Mouse (Mus musculus) intestine, embryonic 14.5 days (tissue): ENCODE measurements around the gene Mpp3. TPM values are rescaled to one million over a fixed set of nuclear protein-coding genes. Genes with fewer than 3 reads are reported as not detected.

ENCODE experiments used
- ATAC-seq: fragments of 200-750 bp; cut with Nextera tagmentation; replicated peaks from 2 replicates; pipeline ENCODE4 v1.8.0; 2017; ENCODE audit warnings: low read depth, moderate number of reproducible peaks, moderate TSS enrichment, moderate library complexity; ENCODE audit not compliant: low FRiP score, low TSS enrichment
- DNase-seq: peaks from one replicate; pipeline ENCODE4 v3.0.0-alpha.2; 2018; ENCODE audit warnings: low spot score
- H3K27ac ChIP-seq: fragments of 300-500 bp; sonication (generic); 2 replicates; pipeline ENCODE4 v1.5.1; 2014; ENCODE audit warnings: low read depth, mild to moderate bottlenecking, control low read depth
- H3K27me3 ChIP-seq: fragments of 300-500 bp; sonication (generic); replicated peaks from 2 replicates; pipeline ENCODE4 v1.6.1; 2014; ENCODE audit warnings: low read length, control low read depth; ENCODE audit not compliant: control insufficient read depth, insufficient read depth
- H3K36me3 ChIP-seq: fragments of 300-500 bp; sonication (generic); 2 replicates; pipeline ENCODE4 v1.6.1; 2014; ENCODE audit warnings: low read length, control low read depth; ENCODE audit not compliant: control insufficient read depth, insufficient read depth
- H3K4me1 ChIP-seq: fragments of 300-500 bp; sonication (generic); replicated peaks from 2 replicates; pipeline ENCODE4 v1.6.1; 2014; ENCODE audit warnings: low read length, control low read depth, mixed read lengths; ENCODE audit not compliant: control insufficient read depth, insufficient read depth
- H3K4me2 ChIP-seq: fragments of 300-500 bp; sonication (generic); 2 replicates; pipeline ENCODE4 v1.6.1; 2014; ENCODE audit warnings: low read length
- H3K4me3 ChIP-seq: fragments of 300-500 bp; sonication (generic); 2 replicates; pipeline ENCODE4 v1.5.1; 2014; ENCODE audit warnings: low read depth, low read length, control low read depth, mixed read lengths
- H3K9ac ChIP-seq: fragments of 300-500 bp; sonication (generic); 2 replicates; pipeline ENCODE4 v1.6.1; 2014; ENCODE audit warnings: mild to moderate bottlenecking, low read length
- H3K9me3 ChIP-seq: fragments of 300-500 bp; sonication (generic); 2 replicates; pipeline ENCODE4 v1.6.1; 2016; ENCODE audit warnings: low read length, control low read depth; ENCODE audit not compliant: control insufficient read depth
- WGBS: fragments of 180-500 bp; shearing (Covaris S2); extraction: QIAGEN DNeasy Blood & Tissue Kit; methylation state at CpG from one replicate; pipeline ENCODE4 v1.1.7; 2014; 5-methylcytosine and 5-hydroxymethylcytosine counted together
- polyA plus RNA-seq: library from polyadenylated mRNA; unstranded; fragments of >200 nt; fragmentation: Nextera tagmentation; extraction: Ambion mirVana; gene quantifications from 2 replicates; pipeline ENCODE4 v1.2.1, GENCODE M21; 2014

The Mpp3 gene
- polyA plus RNA-seq, 1 experiment from 2014 or later = 11.0 TPM

DNA sequence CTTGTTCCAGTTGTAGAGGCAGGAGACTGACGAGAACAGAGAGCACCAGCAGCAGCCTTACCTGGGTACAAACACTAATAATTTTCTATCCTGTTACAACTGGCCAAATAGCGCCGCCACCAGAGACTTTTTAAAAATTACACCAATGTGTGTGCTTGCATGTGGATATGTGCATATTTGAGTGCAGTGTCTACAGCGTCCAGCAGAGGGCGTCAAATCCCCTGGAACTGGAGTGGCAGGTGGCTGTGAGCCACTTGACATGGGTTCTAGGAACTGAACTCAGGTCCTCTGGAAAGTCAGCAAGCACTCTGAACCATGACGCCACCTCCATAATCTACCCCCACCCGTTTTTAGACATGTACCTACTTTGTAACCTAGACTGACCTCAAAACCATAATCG, 24.0 kb downstream of the Mpp3 start:
- no peak for DNase-seq
- H3K9me3 ChIP-seq = 0 out of 2 replicates have a peak, but pooled peaks cover 3% of the 10 kb centered on the region
- no peak overlapping the region for H3K4me3 ChIP-seq
- no peak overlapping the region for H3K4me2 ChIP-seq
- no peaks in the 10 kb centered on the region for H3K27me3 ChIP-seq
- no peak for ATAC-seq
- H3K36me3 ChIP-seq = peaks cover 32% of the 10 kb centered on the region
- no peaks in the 10 kb centered on the region for H3K4me1 ChIP-seq
- no peak overlapping the region for H3K9ac ChIP-seq
- H3K27ac ChIP-seq = no peak overlapping the region
- WGBS = 91% methylated on average over 8 of the region's 8 CpGs

DNA sequence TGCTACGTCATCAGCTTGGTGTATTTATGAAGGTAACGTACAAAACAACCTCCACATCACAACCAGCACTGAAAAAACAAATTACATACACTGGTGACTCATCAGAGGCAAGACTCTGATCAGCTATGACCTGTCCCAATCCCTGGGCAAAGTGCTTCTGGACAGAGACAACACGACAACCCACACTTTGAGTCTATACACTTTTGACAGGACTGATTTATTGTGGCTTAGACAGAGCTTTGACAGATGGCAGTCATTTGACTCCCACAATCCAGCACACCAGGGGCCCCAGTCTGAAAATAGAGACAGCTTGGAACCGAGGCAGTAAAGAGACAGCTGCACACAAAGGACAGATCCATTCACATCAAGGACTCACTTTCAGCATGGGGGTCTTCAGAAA, 28.8 kb downstream of the Mpp3 start:
- H3K9ac ChIP-seq = no peak overlapping the region
- WGBS = 60% methylated on average over 4 of the region's 4 CpGs
- no peak for DNase-seq
- H3K9me3 ChIP-seq = 0 out of 2 replicates have a peak, but pooled peaks cover 2% of the 10 kb centered on the region
- no peak for ATAC-seq
- no peak overlapping the region for H3K27ac ChIP-seq
- H3K27me3 ChIP-seq = no peaks in the 10 kb centered on the region
- H3K4me2 ChIP-seq = no peak overlapping the region
- no peak overlapping the region for H3K4me3 ChIP-seq
- H3K36me3 ChIP-seq = peaks cover 12% of the 10 kb centered on the region
- no peaks in the 10 kb centered on the region for H3K4me1 ChIP-seq

DNA sequence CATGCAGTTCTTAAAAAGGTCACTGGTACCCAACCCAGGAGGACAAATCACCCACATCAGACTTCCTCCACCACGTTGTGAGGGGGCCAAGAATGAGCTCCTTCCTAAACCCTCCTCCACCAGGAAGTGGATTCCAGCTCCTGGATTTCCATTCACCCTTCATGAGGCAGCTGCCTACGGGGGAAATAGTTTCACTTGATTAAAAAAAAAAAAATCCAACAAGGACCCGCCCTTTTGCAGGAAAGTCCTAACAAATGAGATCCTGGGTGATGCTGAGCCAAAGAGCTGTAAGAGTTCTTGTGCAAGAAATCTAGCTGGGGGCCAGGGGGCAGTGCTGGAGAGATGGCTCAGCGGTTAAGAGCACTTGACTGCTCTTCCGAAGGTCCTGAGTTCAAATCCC, 30.0 kb downstream of the Mpp3 start:
- Histone ChIP-seq H3K27me3 (no peaks in the 10 kb centered on the region), H3K27ac (no peak overlapping the region), H3K36me3 (peaks cover 7% of the 10 kb centered on the region; the same call in 1 of the 2 replicates), H3K4me1 (no peaks in the 10 kb centered on the region), H3K9ac (no peak overlapping the region), H3K4me2 (no peak overlapping the region), H3K9me3 (no peaks in the 10 kb centered on the region), H3K4me3 (no peak overlapping the region)
- WGBS = 51% methylated on average over 5 of the region's 5 CpGs
- DNase-seq = no peak
- no peak for ATAC-seq

DNA sequence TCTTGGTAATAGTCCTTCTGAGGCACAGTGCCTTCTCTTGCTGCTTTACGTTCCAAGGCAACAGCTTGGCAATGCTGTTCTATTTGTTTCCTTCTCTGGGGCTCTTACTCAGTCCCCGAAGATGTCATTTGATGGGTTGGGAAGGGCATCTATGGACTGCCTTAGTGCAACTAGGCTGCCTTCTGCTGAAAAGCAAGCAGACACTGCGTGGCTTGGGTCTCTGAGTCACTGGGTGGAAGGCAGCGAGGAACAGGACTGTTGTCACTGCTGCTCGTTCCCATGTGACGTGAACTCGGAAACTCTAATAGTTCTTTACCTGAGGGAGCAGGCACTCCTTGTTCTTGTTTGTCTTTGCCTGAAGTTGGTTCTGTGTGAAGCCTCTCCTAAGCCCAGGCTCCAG, 32.3 kb downstream of the Mpp3 start:
- DNase-seq (no peak), ATAC-seq (no peak)
- Histone ChIP-seq H3K9me3 (no peaks in the 10 kb centered on the region), H3K9ac (no peak overlapping the region), H3K4me1 (no peaks in the 10 kb centered on the region), H3K36me3 (peaks cover 4% of the 10 kb centered on the region; the same call in 1 of the 2 replicates), H3K4me2 (no peak overlapping the region), H3K4me3 (no peak overlapping the region), H3K27ac (no peak overlapping the region), H3K27me3 (no peaks in the 10 kb centered on the region)
- WGBS = 90% methylated on average over 7 of the region's 7 CpGs

DNA sequence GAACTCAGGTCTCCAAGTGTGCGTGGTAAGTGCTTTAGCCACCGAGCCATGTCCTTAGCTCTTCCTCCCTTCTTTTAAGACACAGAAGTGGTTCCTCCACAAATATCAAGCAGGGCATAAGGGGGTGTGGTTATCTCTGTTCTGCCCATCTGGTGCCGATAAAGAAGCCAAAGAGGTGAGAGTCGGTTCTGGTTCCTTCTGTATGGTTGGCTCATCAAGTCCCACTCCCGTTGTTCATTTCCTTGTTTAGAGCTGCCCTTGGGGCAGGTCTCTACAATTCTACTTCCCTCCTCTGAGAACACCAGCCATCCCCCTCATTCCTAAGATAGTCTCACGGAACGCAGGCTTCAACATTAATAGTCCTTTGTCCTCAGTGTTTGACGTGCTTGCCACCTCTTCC, 34.2 kb downstream of the Mpp3 start:
- H3K4me2 ChIP-seq = no peak overlapping the region
- H3K9ac ChIP-seq = no peak overlapping the region
- H3K9me3 ChIP-seq = no peaks in the 10 kb centered on the region
- H3K27me3 ChIP-seq = no peaks in the 10 kb centered on the region
- no peak overlapping the region for H3K27ac ChIP-seq
- H3K36me3 ChIP-seq = no peaks in the 10 kb centered on the region
- no peak for ATAC-seq
- no peak overlapping the region for H3K4me3 ChIP-seq
- no peaks in the 10 kb centered on the region for H3K4me1 ChIP-seq
- 72% methylated on average over 8 of the region's 8 CpGs for WGBS
- DNase-seq = no peak

DNA sequence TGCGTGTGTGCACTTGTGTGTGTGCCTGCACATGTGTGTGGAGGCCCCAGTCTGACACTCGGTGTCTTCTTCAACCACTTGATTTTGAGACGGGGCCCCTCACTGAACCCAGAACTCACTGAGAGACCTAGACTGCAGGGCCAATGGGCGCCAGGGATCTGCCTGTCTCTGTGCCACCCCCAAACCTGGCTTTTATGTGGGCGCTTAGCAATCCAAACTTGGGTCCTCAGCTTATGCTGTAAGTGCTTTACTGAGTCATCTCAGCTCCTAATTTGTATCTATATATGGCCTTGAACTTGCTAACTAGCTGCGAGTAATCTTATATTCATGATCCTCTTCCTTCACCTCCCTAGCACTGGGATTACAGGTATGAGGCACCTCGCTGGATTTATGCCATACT, 35.9 kb downstream of the Mpp3 start:
- ATAC-seq = no peak
- H3K4me3 ChIP-seq = no peak overlapping the region
- 87% methylated on average over 7 of the region's 7 CpGs for WGBS
- no peak for DNase-seq
- no peaks in the 10 kb centered on the region for H3K4me1 ChIP-seq
- H3K27me3 ChIP-seq = no peaks in the 10 kb centered on the region
- H3K9me3 ChIP-seq = no peaks in the 10 kb centered on the region
- no peak overlapping the region for H3K27ac ChIP-seq
- no peak overlapping the region for H3K9ac ChIP-seq
- no peaks in the 10 kb centered on the region for H3K36me3 ChIP-seq
- H3K4me2 ChIP-seq = no peak overlapping the region

DNA sequence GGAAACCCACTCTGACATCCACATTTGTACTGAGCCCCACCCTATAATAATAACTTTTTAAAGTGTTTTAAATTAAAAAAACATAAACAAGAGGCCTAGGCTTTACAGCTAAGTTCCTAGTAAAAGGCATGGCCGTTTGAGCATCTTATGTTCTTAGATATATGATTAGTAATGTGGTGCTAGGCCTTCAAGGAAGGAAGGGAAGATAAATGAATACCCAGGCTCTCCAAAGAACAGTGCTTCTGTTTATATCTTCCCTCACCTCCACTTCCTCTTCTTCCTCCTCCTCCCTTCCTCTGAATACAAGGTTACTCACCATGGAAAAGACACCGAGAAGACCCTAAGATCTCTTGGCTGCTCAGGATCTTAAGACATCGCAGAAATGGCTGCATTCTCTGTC, 36.4 kb downstream of the Mpp3 start:
- Histone ChIP-seq H3K4me3 (no peak overlapping the region), H3K4me1 (no peaks in the 10 kb centered on the region), H3K4me2 (no peak overlapping the region), H3K27ac (no peak overlapping the region), H3K27me3 (no peaks in the 10 kb centered on the region), H3K9me3 (no peaks in the 10 kb centered on the region), H3K9ac (no peak overlapping the region), H3K36me3 (no peaks in the 10 kb centered on the region)
- DNase-seq (no peak), ATAC-seq (no peak)
- WGBS = 68% methylated on average over 3 of the region's 3 CpGs

DNA sequence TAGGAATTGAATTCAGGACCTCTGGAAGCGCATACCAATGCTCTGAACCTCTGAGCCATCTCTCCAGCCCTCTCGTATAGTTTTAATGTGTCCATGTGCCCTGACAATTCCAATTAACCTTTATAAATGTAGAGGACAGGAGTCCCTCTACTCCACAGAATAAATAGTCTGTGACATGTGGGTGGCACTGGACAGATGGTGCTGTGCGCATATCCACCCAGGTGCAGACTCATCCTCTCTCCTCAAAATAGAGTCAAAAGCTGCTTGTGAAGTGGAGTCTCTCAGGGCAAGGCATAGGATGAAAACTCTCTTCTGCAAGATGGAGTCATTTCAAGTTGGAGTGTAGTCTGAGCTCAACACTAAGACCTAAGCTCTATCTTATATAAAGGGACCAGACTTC, 38.0 kb downstream of the Mpp3 start:
- Histone ChIP-seq H3K9ac (no peak overlapping the region), H3K4me1 (peaks cover 6% of the 10 kb centered on the region; the same call in 1 of the 2 replicates), H3K4me3 (no peak overlapping the region), H3K27me3 (no peaks in the 10 kb centered on the region), H3K27ac (no peak overlapping the region), H3K9me3 (no peaks in the 10 kb centered on the region), H3K36me3 (no peaks in the 10 kb centered on the region), H3K4me2 (no peak overlapping the region)
- DNase-seq = no peak
- ATAC-seq = no peak
- 91% methylated on average over 3 of the region's 3 CpGs for WGBS

DNA sequence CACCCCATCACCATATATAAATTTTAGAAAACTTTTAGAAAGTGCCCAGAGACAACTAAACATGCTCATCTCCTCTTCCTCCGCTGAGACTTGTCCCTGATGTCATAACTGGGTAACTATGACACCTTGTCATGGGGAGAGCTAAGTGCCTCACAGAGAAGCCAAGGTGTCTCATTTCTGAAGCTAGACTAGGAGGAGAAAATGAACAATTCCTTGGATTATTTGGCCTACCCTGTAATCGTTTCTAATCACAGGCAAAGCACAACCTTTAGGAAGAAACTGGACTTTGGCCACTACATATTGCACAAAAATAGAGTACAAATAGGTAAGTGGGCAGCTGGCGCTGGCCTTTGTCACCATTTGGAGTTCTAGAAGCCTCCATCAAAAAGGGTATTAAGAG, 41.3 kb downstream of the Mpp3 start, which contains the start of gene Dusp3:
Gene Dusp3, minus strand, starts transcription at position 101 of the 400 bp plus-strand sequence.
- 84% methylated on average over 3 of the region's 3 CpGs for WGBS

More for the DNA sequence above, 41.3 kb downstream of the Mpp3 start, which contains the start of gene Dusp3:
- no peak for DNase-seq
- no peak within 1 kb of the TSS for H3K9ac ChIP-seq
- H3K9me3 ChIP-seq = no peaks in the 10 kb centered on the region
- H3K4me1 ChIP-seq = peaks cover 15% of the 10 kb centered on the region
- H3K4me3 ChIP-seq = no peak within 1 kb of the TSS
- no peaks in the 10 kb centered on the region for H3K27me3 ChIP-seq
- no peak for ATAC-seq
- peak within 1 kb of the TSS; percentile 26 for H3K4me2 ChIP-seq
- no peak within 1 kb of the TSS for H3K27ac ChIP-seq
- no peaks in the 10 kb centered on the region for H3K36me3 ChIP-seq
